Comparison of ENCODE assay signal across 12 mouse cellular contexts in genomic region chr5:31253806-31254205, GRCm38 (mm10). TPM values are rescaled to one million over a fixed set of nuclear protein-coding genes. Genes with fewer than 3 reads are reported as not detected.
A peak's percentile ranks its signal among the peaks of the same experiment; 100 is the strongest.
DNase-seq lines count a peak whose midpoint lies in the region; ATAC-seq and TF ChIP-seq lines count a peak whose summit lies in the region.
"Had no signal": no experiment of that assay in that cellular context is flagged by ENCODE, and none has a peak within 500 bp of the region (broad histone marks: within the 10 kb centered on the region; RNA-seq: fewer than 3 reads in every experiment).

No protein-coding gene starts in this region.

- H3K27me3 ChIP-seq in heart, embryonic 16.5 days (ENCODE audit: control insufficient read depth, insufficient read depth, low read length) = no peaks in the 10 kb centered on the region
- no peaks in the 10 kb centered on the region for H3K27me3 ChIP-seq in stomach, embryonic 14.5 days (ENCODE audit: control insufficient read depth, insufficient read depth, low read length)

- 86% methylated on average over 8 of the region's 8 CpGs for WGBS in lung, adult 2 months
- 69% methylated on average over 8 of the region's 8 CpGs for WGBS in heart, embryonic 16.5 days
- 96% methylated on average over 8 of the region's 8 CpGs for WGBS in stomach, embryonic 14.5 days

- intact Hi-C loops in gastrocnemius, adult 2 months (cut with DNase I) = no loop called here

- H3K36me3 ChIP-seq in heart, embryonic 16.5 days (ENCODE audit: control insufficient read depth, insufficient read depth) = peaks cover 32% of the 10 kb centered on the region
- peaks cover 46% of the 10 kb centered on the region for H3K36me3 ChIP-seq in stomach, embryonic 14.5 days (ENCODE audit: control insufficient read depth, insufficient read depth, low read length)

- peaks cover 8% of the 10 kb centered on the region for H3K4me1 ChIP-seq in lung, adult 2 months (ENCODE audit: control insufficient read depth, insufficient read depth, low read length)
- peaks cover 12% of the 10 kb centered on the region for H3K4me1 ChIP-seq in heart, embryonic 16.5 days (ENCODE audit: control insufficient read depth, insufficient read depth, low read length)
- H3K4me1 ChIP-seq in stomach, embryonic 14.5 days (ENCODE audit: control insufficient read depth, insufficient read depth, low read length) = peaks cover 9% of the 10 kb centered on the region; the same call in 1 of the 2 replicates

- H3K27ac ChIP-seq in gastrocnemius, adult 2 months = peak overlapping the region; percentile 81
- H3K27ac ChIP-seq in heart, embryonic 16.5 days (ENCODE audit: low read length) = peak overlapping the region; percentile 49; the same call in 1 of the 2 replicates
- H3K27ac ChIP-seq in stomach, embryonic 14.5 days (ENCODE audit: low read length) = peak overlapping the region; percentile 62; the same call in 1 of the 2 replicates

- TF ChIP-seq CTCF in gastrocnemius, adult 2 months (IDR thresholded peaks at IDR 0.05) = no peak
- no peak for TF ChIP-seq CTCF in lung, adult 2 months (IDR thresholded peaks at IDR 0.05; ENCODE audit: insufficient read depth, low read length)

- no peak for TF ChIP-seq POLR2A in lung, adult 2 months (IDR thresholded peaks at IDR 0.05; ENCODE audit: borderline replicate concordance, extremely low read depth, low read depth, low read length)

- H3K9ac ChIP-seq in heart, embryonic 16.5 days (ENCODE audit: low read length) = no peak overlapping the region
- H3K9ac ChIP-seq in stomach, embryonic 14.5 days (replicated peaks; ENCODE audit: low read depth, low read length) = no peak overlapping the region

- H3K9me3 ChIP-seq in heart, embryonic 16.5 days (replicated peaks; ENCODE audit: control insufficient read depth, low read length) = no peaks in the 10 kb centered on the region
- H3K9me3 ChIP-seq in stomach, embryonic 14.5 days (ENCODE audit: control insufficient read depth, low read depth, low read length) = no peaks in the 10 kb centered on the region
- H3K9me3 ChIP-seq: G1E had no signal

- no peak for ATAC-seq in heart, embryonic 16.5 days (replicated peaks; ENCODE audit: extremely low read depth, insufficient read depth, low FRiP score)
- no peak for ATAC-seq in stomach, embryonic 14.5 days (ENCODE audit: insufficient number of reproducible peaks, insufficient read depth, low FRiP score, low read depth)
- ATAC-seq: activated CD4-positive, CD25-positive, alpha-beta regulatory T cell, adult 4 months had no signal

- H3K4me2 ChIP-seq in heart, embryonic 16.5 days (ENCODE audit: low read depth, low read length) = no peak overlapping the region
- H3K4me2 ChIP-seq in stomach, embryonic 14.5 days (replicated peaks; ENCODE audit: low read depth, low read length) = 0 out of 2 replicates have a peak overlapping the region, but pooled peaks have one; percentile 44
- H3K4me2 ChIP-seq: midbrain, embryonic 11.5 days had no signal

- peak overlapping the region; percentile 45 for H3K4me3 ChIP-seq in gastrocnemius, adult 2 months
- no peak overlapping the region for H3K4me3 ChIP-seq in lung, adult 2 months (replicated peaks; ENCODE audit: extremely low read depth, low read depth, low read length)
- H3K4me3 ChIP-seq in heart, embryonic 16.5 days (ENCODE audit: low read length) = no peak overlapping the region
- H3K4me3 ChIP-seq in stomach, embryonic 14.5 days (ENCODE audit: low read depth, low read length) = no peak overlapping the region

- DNase-seq in gastrocnemius, adult 2 months = no peak
- no peak for DNase-seq in gastrocnemius, postnatal 4 days (ENCODE audit: low spot score in 2 of 2)
- DNase-seq in lung, adult 2 months = peak; percentile 8
- DNase-seq in lung, postnatal 10 days = no peak
- no peak for DNase-seq in kidney, adult 8-10 months
- no peak for DNase-seq in adrenal gland, postnatal 14 days
- DNase-seq: gastrocnemius, postnatal 10 days had no signal

RNA-seq across cellular contexts. Expression of gene Krtcap3, which starts 2.3 kb away (rescaled TPM):
- total RNA-seq in gastrocnemius, adult 2 months (2021) = 1 to 10 TPM; 1.5 to 2.0 TPM
- 1 to 10 TPM; 2.3 to 4.1 TPM for total RNA-seq in gastrocnemius, postnatal 4 days (2021)
- polyA plus RNA-seq in lung, adult 2 months (2012; rRNA removed) = 71.3 and 75.9 TPM in 2 replicates
- polyA plus RNA-seq in heart, embryonic 16.5 days (2015; fragmentation: Nextera tagmentation; extraction: Ambion mirVana) = 5.4 and 6.3 TPM in 2 replicates
- polyA plus RNA-seq in stomach, embryonic 14.5 days (2014; fragmentation: Nextera tagmentation; extraction: Ambion mirVana) = 63.6 and 68.9 TPM in 2 replicates
- total RNA-seq in adrenal gland, postnatal 14 days (2021) = 2.7 and 4.8 TPM in 2 replicates

RNA-seq across cellular contexts. Expression of gene Gm9970, which starts 12.8 kb away (rescaled TPM):
- total RNA-seq in gastrocnemius, adult 2 months (2021) = not detected
- under 1 TPM in 1 of 2 experiments, not detected in 1; 0.70 TPM for total RNA-seq in gastrocnemius, postnatal 4 days (2021)
- 0.36 and 0.70 TPM in 2 replicates for polyA plus RNA-seq in lung, adult 2 months (2012; rRNA removed)
- polyA plus RNA-seq in heart, embryonic 16.5 days (2015; fragmentation: Nextera tagmentation; extraction: Ambion mirVana) = 0.29 and 0.40 TPM in 2 replicates
- 0.51 and 1.0 TPM in 2 replicates for polyA plus RNA-seq in stomach, embryonic 14.5 days (2014; fragmentation: Nextera tagmentation; extraction: Ambion mirVana)
- not detected in 2 replicates for total RNA-seq in adrenal gland, postnatal 14 days (2021)
- total RNA-seq: G1E; gastrocnemius, postnatal 10 days had no signal
- polyA plus RNA-seq: activated CD4-positive, CD25-positive, alpha-beta regulatory T cell, adult 4 months had no signal

RNA-seq across cellular contexts. Expression of gene Nrbp1, which starts 13.1 kb away (rescaled TPM):
- total RNA-seq in gastrocnemius, adult 2 months (2021) = 10 to 100 TPM; 51.3 to 58.5 TPM
- total RNA-seq in gastrocnemius, postnatal 4 days (2021) = 100 to 1,000 TPM in 1 of 2 experiments, 10 to 100 TPM in 1; 91.4 to 105 TPM
- polyA plus RNA-seq in lung, adult 2 months (2012; rRNA removed) = 170 and 188 TPM in 2 replicates
- polyA plus RNA-seq in heart, embryonic 16.5 days (2015; fragmentation: Nextera tagmentation; extraction: Ambion mirVana) = 123 TPM in 2 replicates
- 168 and 169 TPM in 2 replicates for polyA plus RNA-seq in stomach, embryonic 14.5 days (2014; fragmentation: Nextera tagmentation; extraction: Ambion mirVana)
- total RNA-seq in adrenal gland, postnatal 14 days (2021) = 79.7 and 87.7 TPM in 2 replicates

RNA-seq across cellular contexts. Expression of gene Ppm1g, which starts 33.3 kb away (rescaled TPM):
- 10 to 100 TPM; 41.1 to 45.7 TPM for total RNA-seq in gastrocnemius, adult 2 months (2021)
- 10 to 100 TPM; 55.3 to 63.8 TPM for total RNA-seq in gastrocnemius, postnatal 4 days (2021)
- polyA plus RNA-seq in lung, adult 2 months (2012; rRNA removed) = 67.4 and 89.5 TPM in 2 replicates
- 102 and 103 TPM in 2 replicates for polyA plus RNA-seq in heart, embryonic 16.5 days (2015; fragmentation: Nextera tagmentation; extraction: Ambion mirVana)
- 108 and 112 TPM in 2 replicates for polyA plus RNA-seq in stomach, embryonic 14.5 days (2014; fragmentation: Nextera tagmentation; extraction: Ambion mirVana)
- total RNA-seq in adrenal gland, postnatal 14 days (2021) = 117 and 121 TPM in 2 replicates

RNA-seq across cellular contexts. Expression of gene Ift172, which starts 37.1 kb away (rescaled TPM):
- 10 to 100 TPM; 26.0 to 34.8 TPM for total RNA-seq in gastrocnemius, adult 2 months (2021)
- 10 to 100 TPM; 30.6 to 40.8 TPM for total RNA-seq in gastrocnemius, postnatal 4 days (2021)
- polyA plus RNA-seq in lung, adult 2 months (2012; rRNA removed) = 45.0 and 47.8 TPM in 2 replicates
- polyA plus RNA-seq in heart, embryonic 16.5 days (2015; fragmentation: Nextera tagmentation; extraction: Ambion mirVana) = 22.3 and 26.8 TPM in 2 replicates
- polyA plus RNA-seq in stomach, embryonic 14.5 days (2014; fragmentation: Nextera tagmentation; extraction: Ambion mirVana) = 35.5 and 41.4 TPM in 2 replicates
- total RNA-seq in adrenal gland, postnatal 14 days (2021) = 36.0 and 41.5 TPM in 2 replicates
